Mouse (Mus musculus) midbrain, embryonic 11.5 days (tissue): Measurements from ENCODE around the gene Olfr212. TPM values are rescaled to one million over a fixed set of nuclear protein-coding genes. Genes with fewer than 3 reads are reported as not detected.
"Not testable (repeated sequence)": the region's sequence is repeated elsewhere in the genome, so short reads cannot be mapped to it uniquely, and the experiment has no call there.

ENCODE experiments used
- ATAC-seq: fragments of 200-750 bp; cut with Nextera tagmentation; 2 replicates; pipeline ENCODE4 v1.8.0; 2017; ENCODE audit warnings: moderate TSS enrichment, moderate library complexity; ENCODE audit not compliant: low FRiP score
- DNase-seq: peaks from one replicate; pipeline ENCODE4 v3.0.0; 2015; ENCODE audit warnings: low spot score; ENCODE audit errors: missing footprints
- H3K27ac ChIP-seq: fragments of 300-500 bp; sonication (generic); 2 replicates; pipeline ENCODE4 v1.5.1; 2014; ENCODE audit warnings: low read depth, low read length
- H3K27me3 ChIP-seq: fragments of 300-500 bp; sonication (generic); 2 replicates; pipeline ENCODE4 v1.6.1; 2014; ENCODE audit warnings: mild to moderate bottlenecking, low read length, moderate library complexity, mixed read lengths; ENCODE audit not compliant: control insufficient read depth, insufficient read depth
- H3K36me3 ChIP-seq: fragments of 300-500 bp; sonication (generic); 2 replicates; pipeline ENCODE4 v1.6.1; 2014; ENCODE audit warnings: mild to moderate bottlenecking, low read length, moderate library complexity, mixed read lengths; ENCODE audit not compliant: control insufficient read depth, insufficient read depth
- H3K4me1 ChIP-seq: fragments of 300-500 bp; sonication (generic); 2 replicates; pipeline ENCODE4 v1.6.1; 2014; ENCODE audit warnings: low read length; ENCODE audit not compliant: control insufficient read depth, insufficient read depth
- H3K4me2 ChIP-seq: fragments of 300-500 bp; sonication (generic); 2 replicates; pipeline ENCODE4 v1.6.1; 2014; ENCODE audit warnings: mild to moderate bottlenecking, moderate library complexity
- H3K4me3 ChIP-seq: fragments of 300-500 bp; sonication (generic); 2 replicates; pipeline ENCODE4 v1.5.1; 2014; ENCODE audit warnings: low read depth, low read length
- H3K9ac ChIP-seq: fragments of 300-500 bp; sonication (generic); 2 replicates; pipeline ENCODE4 v1.6.1; 2014; ENCODE audit warnings: low read length
- H3K9me3 ChIP-seq: fragments of 300-500 bp; sonication (generic); 2 replicates; pipeline ENCODE4 v1.6.1; 2016; ENCODE audit warnings: low read length; ENCODE audit not compliant: control insufficient read depth
- WGBS: fragments of 180-500 bp; shearing (Covaris S2); extraction: QIAGEN DNeasy Blood & Tissue Kit; methylation state at CpG from one replicate; pipeline ENCODE4 v1.1.7; 2014; 5-methylcytosine and 5-hydroxymethylcytosine counted together
- polyA plus RNA-seq: library from polyadenylated mRNA; unstranded; fragments of >200 nt; fragmentation: Nextera tagmentation; extraction: Ambion mirVana; gene quantifications from 2 replicates; pipeline ENCODE4 v1.2.1, GENCODE M21; 2014

Olfr212 gene
- polyA plus RNA-seq = 0.04 TPM in 1 of 2 replicates, not detected in the other

DNA sequence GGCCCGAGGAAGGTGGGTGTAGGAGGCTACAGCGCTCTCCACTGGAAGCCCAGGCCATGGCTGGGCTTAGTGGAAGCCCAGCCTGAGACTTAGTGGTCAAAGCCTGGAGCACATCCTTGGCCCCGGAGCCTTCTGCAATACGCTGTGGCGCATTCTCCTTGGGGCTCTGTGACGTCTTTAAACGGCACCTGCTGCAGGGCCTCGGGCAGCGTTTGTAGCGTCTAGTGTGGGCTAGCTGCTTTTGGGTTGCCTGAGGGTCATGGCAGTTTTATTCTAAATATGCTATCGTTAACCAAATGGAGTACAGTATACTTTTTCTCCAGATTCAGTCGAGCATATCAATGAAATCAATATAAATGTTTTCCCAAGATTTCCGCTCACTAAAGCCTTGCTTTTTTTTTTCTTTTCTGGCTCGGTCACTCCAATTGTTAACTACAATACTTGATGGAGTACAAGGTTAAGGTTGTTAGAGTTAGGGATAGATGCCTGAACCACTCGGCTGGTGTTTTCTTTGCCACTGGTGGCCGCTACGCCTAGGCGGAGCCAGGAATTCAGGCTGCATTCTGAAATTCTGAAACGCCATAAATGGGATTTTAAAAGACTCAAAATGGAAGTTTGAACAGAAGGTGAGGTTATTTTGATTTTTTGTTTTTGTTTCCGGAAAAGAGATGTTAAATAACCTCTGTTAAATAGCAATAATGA is at the start of gene Olfr212:
Gene Olfr212, plus strand, starts transcription at position 215 of the 702 bp plus-strand sequence.
- not testable (repeated sequence) for H3K4me2 ChIP-seq, H3K36me3 ChIP-seq, H3K27ac ChIP-seq, H3K9me3 ChIP-seq, ATAC-seq, H3K4me3 ChIP-seq, H3K27me3 ChIP-seq, H3K4me1 ChIP-seq, DNase-seq, H3K9ac ChIP-seq
- 93% methylated on average over 19 of the region's 20 CpGs for WGBS

DNA sequence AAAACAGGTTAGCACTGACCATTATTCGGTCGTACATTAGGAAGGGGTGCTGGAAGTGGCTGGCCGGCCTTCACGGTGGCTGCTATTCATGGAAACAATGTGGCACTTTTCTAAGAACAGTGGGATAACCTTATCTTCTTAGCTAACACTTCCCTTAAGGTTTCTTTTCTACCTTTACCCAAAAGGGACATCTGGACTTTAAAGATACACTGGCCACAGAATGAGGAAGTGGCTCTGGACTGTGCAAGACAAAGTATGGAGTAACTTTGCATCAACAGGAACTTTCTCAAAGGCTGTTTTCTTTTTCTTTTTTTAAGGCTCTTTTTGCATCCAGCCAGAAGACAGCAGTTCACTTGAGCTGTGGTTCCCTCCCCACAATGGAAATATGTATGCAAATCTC is 47.6 kb upstream of the Olfr212 start:
- Histone ChIP-seq H3K27me3 (peaks cover 12% of the 10 kb centered on the region), H3K9ac (no peak overlapping the region), H3K4me1 (peaks cover 4% of the 10 kb centered on the region; the same call in 1 of the 2 replicates), H3K9me3 (no peaks in the 10 kb centered on the region), H3K4me2 (no peak overlapping the region), H3K4me3 (no peak overlapping the region), H3K27ac (no peak overlapping the region), H3K36me3 (no peaks in the 10 kb centered on the region)
- DNase-seq = no peak
- ATAC-seq = no peak
- WGBS = 79% methylated on average over 4 of the region's 4 CpGs

DNA sequence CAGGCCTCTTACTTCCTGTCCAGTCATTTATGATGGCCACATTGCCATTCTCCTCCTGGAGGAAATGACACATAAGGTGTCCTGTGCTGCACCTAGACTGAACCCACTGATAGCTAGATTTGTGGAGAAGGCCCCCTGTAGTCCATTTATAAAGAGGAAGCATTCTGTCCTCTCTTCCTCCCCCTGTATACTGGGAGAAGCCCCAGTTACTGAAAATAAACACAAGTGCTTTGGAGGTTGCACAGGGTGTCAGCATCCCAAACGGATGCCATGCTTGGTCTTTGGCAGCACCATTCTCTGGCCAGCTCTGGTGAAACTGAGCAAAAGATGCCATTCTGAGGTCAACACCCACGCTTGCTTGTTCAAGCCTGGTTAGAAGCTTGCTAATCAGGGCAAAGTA is 47.1 kb upstream of the Olfr212 start:
- ATAC-seq (no peak), DNase-seq (no peak)
- peaks cover 12% of the 10 kb centered on the region for H3K27me3 ChIP-seq
- 78% methylated on average over 2 of the region's 2 CpGs for WGBS
- no peak overlapping the region for H3K4me3 ChIP-seq
- H3K9ac ChIP-seq = no peak overlapping the region
- H3K9me3 ChIP-seq = no peaks in the 10 kb centered on the region
- peaks cover 4% of the 10 kb centered on the region; the same call in 1 of the 2 replicates for H3K4me1 ChIP-seq
- H3K36me3 ChIP-seq = no peaks in the 10 kb centered on the region
- no peak overlapping the region for H3K4me2 ChIP-seq
- H3K27ac ChIP-seq = no peak overlapping the region

DNA sequence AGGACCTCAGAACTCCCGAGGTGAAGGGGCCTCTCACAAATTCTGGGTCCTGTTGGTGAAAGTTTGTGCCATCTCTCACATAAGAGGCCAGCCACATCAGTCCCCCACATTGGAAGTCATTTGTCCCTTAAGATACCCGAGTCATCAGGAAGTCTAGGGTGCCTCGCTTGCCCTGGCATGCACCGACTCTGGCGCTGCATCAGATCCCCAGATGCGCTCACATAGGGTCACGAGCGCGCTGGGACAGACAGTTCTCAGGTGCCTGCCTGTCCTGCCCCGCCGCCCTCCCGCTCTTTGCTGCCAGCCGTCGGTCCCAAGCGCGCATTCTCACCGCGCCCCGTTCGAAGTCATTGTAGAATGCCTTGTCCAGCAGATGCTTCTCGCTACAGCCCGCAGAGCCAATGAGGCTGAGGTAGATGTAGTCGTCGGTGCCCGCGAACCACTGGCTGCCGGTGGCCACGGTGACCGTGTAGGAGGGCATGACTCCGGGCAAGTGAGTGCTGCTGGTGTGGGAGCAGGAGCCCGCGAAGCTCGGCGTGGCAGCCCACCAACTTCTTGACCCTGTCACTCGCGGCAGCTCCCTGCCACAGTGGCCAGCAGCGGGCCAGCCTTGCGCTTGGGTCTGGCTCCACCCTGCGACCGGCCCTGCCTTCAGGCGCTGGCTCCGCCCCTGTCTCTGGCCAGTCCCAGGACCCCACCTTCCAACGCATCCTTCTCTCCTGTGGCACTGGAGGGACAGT is 45.6 kb upstream of the Olfr212 start, which contains the start of gene Alox5:
Gene Alox5, minus strand, starts transcription at position 635 of the 740 bp plus-strand sequence.
- peak within 1 kb of the TSS; percentile 38 for H3K4me3 ChIP-seq
- peak within 1 kb of the TSS; percentile 72 for H3K4me2 ChIP-seq
- 2% methylated on average over 43 of the region's 43 CpGs for WGBS
- H3K9ac ChIP-seq = peak within 1 kb of the TSS; percentile 45; the same call in 1 of the 2 replicates
- no peaks in the 10 kb centered on the region for H3K36me3 ChIP-seq
- ATAC-seq (peak; percentile 85), DNase-seq (peak; percentile 86)
- peaks cover 12% of the 10 kb centered on the region for H3K27me3 ChIP-seq
- no peak within 1 kb of the TSS for H3K27ac ChIP-seq
- H3K9me3 ChIP-seq = no peaks in the 10 kb centered on the region
- H3K4me1 ChIP-seq = peaks cover 4% of the 10 kb centered on the region; the same call in 1 of the 2 replicates

DNA sequence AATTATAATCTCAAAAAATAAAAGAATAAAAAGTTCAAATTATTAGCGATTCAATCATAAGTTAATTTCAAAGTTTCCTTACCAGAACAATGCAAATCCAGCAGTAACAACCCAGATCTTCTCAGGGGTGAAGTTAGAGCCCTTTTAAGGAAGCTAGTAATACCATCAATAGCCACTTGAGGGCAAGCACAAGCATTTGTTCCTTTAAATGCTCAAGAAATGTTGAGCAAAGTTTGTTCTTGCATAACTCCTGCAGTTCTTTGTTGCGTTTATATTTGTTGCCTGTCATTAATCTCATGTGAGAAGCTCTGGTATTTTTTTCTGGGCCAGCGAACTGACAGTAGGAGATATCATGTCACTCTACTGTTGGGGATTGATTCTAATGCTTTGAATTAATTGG is 38.2 kb upstream of the Olfr212 start:
- Histone ChIP-seq H3K4me1 (no peaks in the 10 kb centered on the region), H3K9me3 (no peaks in the 10 kb centered on the region), H3K9ac (no peak overlapping the region), H3K4me3 (no peak overlapping the region), H3K27me3 (no peaks in the 10 kb centered on the region), H3K36me3 (no peaks in the 10 kb centered on the region), H3K4me2 (no peak overlapping the region), H3K27ac (no peak overlapping the region)
- DNase-seq (no peak), ATAC-seq (no peak)
- 40% methylated on average over 3 of the region's 3 CpGs for WGBS

DNA sequence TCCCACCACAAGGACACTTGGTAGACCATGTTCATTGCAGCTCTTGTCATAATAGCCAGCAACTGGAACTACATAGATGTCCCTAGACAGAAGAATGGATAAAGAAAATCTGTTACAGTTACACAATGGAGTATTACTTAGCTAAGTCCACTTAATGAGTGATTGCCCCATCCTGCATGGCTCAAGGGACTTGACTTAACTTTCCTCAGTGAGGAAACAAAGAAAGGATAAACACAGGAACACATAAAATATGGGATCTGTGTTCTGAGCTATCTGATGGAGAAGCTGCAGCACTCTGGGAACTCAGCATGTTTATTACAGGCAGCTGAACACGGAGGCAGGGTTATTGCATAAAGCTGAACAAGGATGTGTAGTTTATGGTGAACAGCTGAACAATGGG is 21.2 kb upstream of the Olfr212 start:
- H3K9ac ChIP-seq = no peak overlapping the region
- H3K36me3 ChIP-seq = no peaks in the 10 kb centered on the region
- no peak overlapping the region for H3K4me3 ChIP-seq
- ATAC-seq (no peak), DNase-seq (no peak)
- no peak overlapping the region for H3K4me2 ChIP-seq
- no peak overlapping the region for H3K27ac ChIP-seq
- no peaks in the 10 kb centered on the region for H3K9me3 ChIP-seq
- no peaks in the 10 kb centered on the region for H3K4me1 ChIP-seq
- WGBS = 72% methylated on average over 1 of the region's 1 CpGs
- no peaks in the 10 kb centered on the region for H3K27me3 ChIP-seq

DNA sequence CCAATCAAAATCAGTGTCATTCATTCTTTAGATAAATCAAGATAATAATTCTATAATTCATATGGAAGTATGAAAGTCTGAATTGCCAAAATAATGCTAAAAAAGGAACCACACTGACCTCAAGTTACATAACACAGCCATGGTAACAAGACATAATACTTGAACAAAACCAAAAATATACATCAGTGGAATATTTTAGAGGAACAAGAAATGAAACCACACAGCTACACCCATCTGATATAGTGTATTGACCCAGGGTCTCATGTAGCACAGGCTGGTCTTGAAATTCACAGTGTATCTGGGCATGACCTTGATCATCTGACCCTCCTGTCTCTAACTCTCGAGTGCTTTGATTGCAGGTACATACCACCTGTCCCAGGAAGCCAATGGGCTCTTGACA is 19.5 kb upstream of the Olfr212 start:
- Histone ChIP-seq H3K9ac (no peak overlapping the region), H3K4me2 (no peak overlapping the region), H3K9me3 (no peaks in the 10 kb centered on the region), H3K4me1 (no peaks in the 10 kb centered on the region), H3K36me3 (no peaks in the 10 kb centered on the region), H3K4me3 (no peak overlapping the region), H3K27me3 (no peaks in the 10 kb centered on the region), H3K27ac (no peak overlapping the region)
- ATAC-seq = no peak
- WGBS = 78% methylated on average over 1 of the region's 1 CpGs
- DNase-seq = no peak

DNA sequence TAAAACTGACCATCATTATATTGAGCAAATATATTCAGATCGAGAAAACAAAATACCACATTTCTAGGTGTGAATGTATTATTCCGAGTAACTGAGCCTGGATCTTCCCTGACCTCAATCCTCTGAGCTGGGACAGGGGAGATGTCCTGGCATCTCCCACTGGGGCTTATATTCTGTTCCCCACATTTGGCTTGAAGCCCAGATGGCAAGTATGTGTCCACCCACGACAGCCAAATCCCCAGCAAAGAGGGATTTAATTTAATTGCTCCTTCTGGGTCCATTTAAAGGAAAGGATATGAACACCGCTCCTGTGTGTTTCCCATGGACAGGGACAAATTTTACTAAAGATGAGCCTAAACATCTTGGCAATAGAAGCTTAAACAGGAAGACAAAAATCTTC is 17.5 kb upstream of the Olfr212 start, which contains the start of gene Olfr211:
Gene Olfr211, plus strand, starts transcription at position 301 of the 400 bp plus-strand sequence.
- WGBS = 81% methylated on average over 4 of the region's 4 CpGs

DNA sequence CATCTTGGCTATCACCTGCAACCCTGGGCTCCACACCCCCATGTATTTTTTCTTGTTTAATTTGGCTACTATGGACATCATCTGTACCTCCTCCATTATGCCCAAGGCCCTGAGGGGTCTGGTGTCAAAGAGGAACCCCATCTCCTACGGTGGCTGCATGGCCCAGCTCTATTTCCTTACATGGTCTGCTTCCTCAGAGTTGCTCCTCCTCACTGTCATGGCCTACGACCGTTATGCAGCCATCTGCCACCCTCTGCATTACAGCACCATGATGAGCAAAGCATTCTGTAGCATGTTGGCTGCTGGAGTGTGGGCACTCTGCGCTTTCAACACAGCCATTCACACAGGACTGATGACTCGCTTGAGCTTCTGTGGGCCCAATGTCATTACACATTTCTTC is 12.6 kb upstream of the Olfr212 start:
- H3K27me3 ChIP-seq = no peaks in the 10 kb centered on the region
- H3K9me3 ChIP-seq = no peaks in the 10 kb centered on the region
- H3K4me2 ChIP-seq = no peak overlapping the region
- no peaks in the 10 kb centered on the region for H3K36me3 ChIP-seq
- DNase-seq = no peak
- H3K9ac ChIP-seq = no peak overlapping the region
- H3K4me3 ChIP-seq = no peak overlapping the region
- 85% methylated on average over 5 of the region's 5 CpGs for WGBS
- no peak overlapping the region for H3K27ac ChIP-seq
- H3K4me1 ChIP-seq = no peaks in the 10 kb centered on the region
- no peak for ATAC-seq

More for the DNA sequence above, 17.5 kb upstream of the Olfr212 start, which contains the start of gene Olfr211:
- H3K36me3 ChIP-seq = no peaks in the 10 kb centered on the region
- H3K4me1 ChIP-seq = no peaks in the 10 kb centered on the region
- DNase-seq (no peak), ATAC-seq (no peak)
- H3K4me3 ChIP-seq = no peak within 1 kb of the TSS
- H3K4me2 ChIP-seq = no peak within 1 kb of the TSS
- no peak within 1 kb of the TSS for H3K27ac ChIP-seq
- H3K9me3 ChIP-seq = no peaks in the 10 kb centered on the region
- H3K27me3 ChIP-seq = no peaks in the 10 kb centered on the region
- H3K9ac ChIP-seq = no peak within 1 kb of the TSS
